Mouse (Mus musculus) thymus, adult 2 months (tissue): Measurements from ENCODE around the gene Olfr1120. TPM values are rescaled to one million over a fixed set of nuclear protein-coding genes. Genes with fewer than 3 reads are reported as not detected.

Experiments used
- polyA plus RNA-seq: library from polyadenylated mRNA; depleted of rRNA; stranded (reverse); fragments of >200 nt; gene quantifications from 2 replicates; pipeline ENCODE4 v1.2.3, GENCODE M21; 2012; rRNA removed

Gene Olfr1120
- polyA plus RNA-seq, 1 experiment = not detected

Other genes starting within 250 kb of the Olfr1120 start
- gene Olfr259, start 240.2 kb upstream of the Olfr1120 start, polyA plus RNA-seq = not detected in 2 replicates
- not detected in 2 replicates for gene Olfr1110, start 214.5 kb upstream of the Olfr1120 start, polyA plus RNA-seq
- gene Olfr1111, start 202.2 kb upstream of the Olfr1120 start, polyA plus RNA-seq = not detected in 2 replicates
- not detected in 2 replicates for gene Olfr1112, start 167.0 kb upstream of the Olfr1120 start, polyA plus RNA-seq
- gene Olfr1113, start 145.8 kb upstream of the Olfr1120 start, polyA plus RNA-seq = not detected in 2 replicates
- gene Olfr1115, start 106.8 kb upstream of the Olfr1120 start, polyA plus RNA-seq = not detected in 2 replicates
- gene Olfr1116, start 87.3 kb upstream of the Olfr1120 start, polyA plus RNA-seq = not detected in 2 replicates
- gene Olfr1118, start 47.2 kb upstream of the Olfr1120 start, polyA plus RNA-seq = not detected in 2 replicates
- gene Olfr1121, start 15.1 kb downstream of the Olfr1120 start, polyA plus RNA-seq = not detected in 2 replicates
- gene Olfr1122, start 31.0 kb downstream of the Olfr1120 start, polyA plus RNA-seq = not detected in 2 replicates
- gene Olfr1123, start 61.8 kb downstream of the Olfr1120 start, polyA plus RNA-seq = not detected in 2 replicates
- gene Olfr1124, start 75.5 kb downstream of the Olfr1120 start, polyA plus RNA-seq = not detected in 2 replicates
- gene Olfr1126, start 99.1 kb downstream of the Olfr1120 start, polyA plus RNA-seq = not detected in 2 replicates
- not detected in 2 replicates for gene Pramel7, start 142.3 kb downstream of the Olfr1120 start, polyA plus RNA-seq
- gene Pramel6, start 151.8 kb downstream of the Olfr1120 start, polyA plus RNA-seq = not detected in 2 replicates
- not detected in 2 replicates for gene Olfr153, start 177.0 kb downstream of the Olfr1120 start, polyA plus RNA-seq
- not detected in 2 replicates for gene Olfr1128, start 190.7 kb downstream of the Olfr1120 start, polyA plus RNA-seq
- gene Olfr1129, start 219.1 kb downstream of the Olfr1120 start, polyA plus RNA-seq = not detected in 2 replicates